Mouse (Mus musculus) kidney, adult 9 months (tissue): Measurements from ENCODE around the gene Dnajc25.

Source experiments
- DNase-seq: peaks from one replicate; pipeline ENCODE4 v3.0.0; 2022

Dnajc25 gene

DNA sequence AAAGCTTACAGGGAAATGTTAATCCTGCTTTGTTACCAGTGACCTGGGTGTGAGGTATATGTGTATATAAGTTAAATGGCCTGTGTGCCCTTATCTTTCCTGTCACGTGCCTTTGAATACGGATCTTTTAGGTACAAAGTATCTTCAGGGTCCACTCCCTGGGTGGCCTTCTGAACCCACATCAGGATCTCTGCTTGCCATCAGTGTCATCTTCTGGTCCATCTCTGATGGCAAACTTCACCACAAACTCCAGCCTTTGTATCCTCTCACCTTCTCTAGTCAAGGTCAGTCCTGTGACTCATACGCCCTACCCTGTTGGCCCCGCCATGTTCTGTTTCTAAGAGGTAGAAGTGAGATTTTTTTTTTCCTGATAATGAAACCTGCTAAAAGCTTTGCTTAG, at the start of gene Dnajc25:
TSS of gene Dnajc25 (plus strand) at position 301 of the 400 bp plus-strand sequence.
- no peak for DNase-seq

DNA sequence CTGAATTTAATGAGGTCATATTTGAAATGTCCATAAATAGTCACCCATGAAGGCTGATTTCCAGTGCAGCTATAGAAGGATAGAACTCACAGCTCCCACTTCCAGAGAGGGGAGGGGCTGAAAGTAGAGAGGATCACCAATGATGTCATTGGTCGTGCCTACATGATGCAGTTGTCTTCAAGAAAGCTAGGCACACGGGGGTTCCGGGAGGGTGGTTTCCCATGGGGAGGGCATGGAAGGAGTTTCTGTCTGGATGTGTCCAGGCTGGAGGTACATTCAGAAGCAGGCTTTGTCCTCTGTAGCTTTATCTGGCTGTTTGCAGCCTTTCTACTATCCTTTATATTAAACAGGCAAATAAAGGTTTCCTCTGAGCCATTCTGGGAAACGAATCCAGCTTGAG, 46.5 kb upstream of the Dnajc25 start:
- DNase-seq: no peak

GRCm38 (mm10) chr4:58952630-58953029, 42.2 kb upstream of the Dnajc25 start:
- no peak for DNase-seq

DNA sequence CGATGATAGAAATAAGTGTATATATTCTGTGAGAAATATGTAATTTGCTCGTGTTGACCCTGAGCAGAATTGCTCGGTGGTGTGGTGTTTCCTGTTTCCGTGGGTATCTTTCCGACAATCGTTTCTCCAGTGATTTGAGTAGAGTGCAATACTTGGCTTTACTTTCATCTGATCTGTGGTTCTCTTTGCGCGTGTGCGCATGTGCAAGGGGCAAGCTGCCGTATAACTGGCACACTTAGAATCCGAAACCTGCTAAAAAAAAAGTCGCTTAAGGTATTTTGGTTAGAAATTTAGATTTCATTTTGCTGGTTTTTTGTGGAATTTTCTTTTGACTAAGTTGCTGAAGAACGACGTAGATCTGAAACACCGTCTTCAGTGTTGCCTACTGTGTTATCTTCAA, 33.1 kb upstream of the Dnajc25 start:
- no peak for DNase-seq

DNA sequence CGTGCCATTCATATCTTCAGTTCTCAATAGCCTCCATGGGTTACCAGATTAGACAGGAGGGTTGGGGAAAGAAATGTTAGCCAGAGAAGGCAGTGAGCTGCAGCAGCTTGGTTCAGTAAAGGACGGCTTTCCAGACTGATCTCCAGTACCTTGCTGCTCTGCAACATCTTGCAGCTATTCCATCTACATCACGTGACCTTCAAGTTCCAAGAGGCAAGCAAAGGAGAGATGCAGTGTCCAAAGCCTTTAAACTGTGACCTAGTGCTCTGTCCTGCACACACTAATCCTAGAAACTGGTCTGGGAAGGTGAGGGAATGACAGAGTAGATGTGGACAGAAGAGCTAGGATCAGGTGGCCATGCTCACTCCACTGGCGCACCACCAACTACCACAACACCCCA, 31.6 kb upstream of the Dnajc25 start:
- no peak for DNase-seq

GRCm38 (mm10) chr4:58965136-58965535, 29.7 kb upstream of the Dnajc25 start:
- DNase-seq: no peak

DNA sequence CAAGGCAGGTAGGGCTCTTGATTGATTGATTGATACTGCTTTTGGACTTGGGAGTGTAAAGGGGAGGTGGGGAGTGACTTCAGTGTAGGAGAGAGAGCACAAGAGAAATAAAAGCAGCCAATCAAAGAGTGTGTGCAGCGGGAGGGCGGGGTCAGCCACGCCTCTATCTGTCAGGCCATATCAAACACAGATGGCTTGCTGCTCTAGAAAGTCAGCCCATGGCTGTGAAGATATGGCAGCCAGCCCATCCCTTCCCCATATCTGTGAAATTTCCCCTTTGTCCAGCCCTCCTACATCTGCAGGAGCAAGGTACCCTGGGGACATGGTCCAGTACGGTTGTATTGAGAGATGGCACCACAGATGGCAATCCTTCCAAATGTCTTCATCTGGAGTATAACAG, 24.2 kb upstream of the Dnajc25 start:
- no peak for DNase-seq

DNA sequence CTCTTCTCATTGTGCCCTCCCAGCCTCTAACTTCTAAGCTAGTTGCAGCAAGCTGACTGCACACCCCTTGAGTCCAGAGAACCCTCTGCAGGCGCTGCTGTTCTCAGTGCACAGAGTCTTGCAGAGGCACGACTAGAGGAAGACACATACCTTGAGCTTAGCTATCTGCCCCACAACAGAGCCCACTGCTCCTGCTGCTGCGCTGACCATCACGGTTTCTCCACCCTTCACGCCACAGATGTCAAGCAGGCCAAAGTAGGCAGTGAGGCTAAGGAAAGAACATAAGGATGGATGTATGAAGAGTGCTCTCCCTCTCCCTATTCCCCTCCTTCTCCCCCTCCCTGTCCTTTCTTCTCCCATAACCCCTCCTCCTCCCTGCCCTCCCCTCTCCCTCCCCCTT, 19.2 kb upstream of the Dnajc25 start:
- no peak for DNase-seq

DNA sequence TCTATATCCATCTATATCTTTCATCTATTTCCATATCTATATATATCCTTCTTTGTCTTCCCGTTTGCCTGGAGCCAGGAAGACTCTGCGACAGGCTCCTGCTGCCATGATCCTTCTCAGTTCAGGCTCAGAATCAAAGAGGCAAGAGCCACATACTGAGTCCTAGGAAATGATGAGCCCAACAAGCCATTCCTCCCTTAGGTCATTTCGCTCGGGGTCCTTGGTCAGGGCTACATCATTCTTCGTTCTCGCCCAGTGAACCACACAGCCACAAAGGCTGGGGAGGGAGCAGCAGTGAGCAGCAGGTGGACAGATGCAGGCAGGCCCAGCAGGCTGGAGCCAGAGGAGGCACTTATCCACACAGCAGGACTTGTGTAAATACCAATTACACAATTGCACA, 13.4 kb upstream of the Dnajc25 start:
- DNase-seq: no peak

- DNase-seq: no peak
Observed at GRCm38 (mm10) chr4:58982806-58983205, 12.1 kb upstream of the Dnajc25 start.

DNA sequence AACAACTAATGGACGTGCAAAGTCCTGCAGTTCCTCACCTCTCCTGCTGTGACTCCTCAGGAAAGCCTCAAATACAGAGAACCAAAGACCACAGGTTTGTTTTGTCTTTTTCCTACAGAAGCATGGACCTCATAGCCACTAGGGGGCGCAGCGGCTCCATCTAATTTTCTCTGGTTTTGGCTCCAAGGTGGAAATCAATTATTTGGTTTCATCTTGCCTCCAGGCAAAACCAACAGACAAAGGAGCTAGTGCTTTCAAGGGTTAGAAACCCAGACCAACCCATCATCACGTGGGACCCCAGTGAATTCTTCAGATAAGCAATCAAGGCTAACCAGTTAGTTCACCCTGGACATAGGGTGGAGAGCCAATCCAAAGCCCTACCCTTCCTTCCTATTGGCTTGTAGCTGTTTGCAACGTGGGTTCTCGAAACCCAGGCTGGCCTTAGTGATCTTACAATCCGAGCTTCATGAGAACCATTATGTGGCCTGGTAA, 9.7 kb upstream of the Dnajc25 start:
- DNase-seq: peak; percentile 82

DNA sequence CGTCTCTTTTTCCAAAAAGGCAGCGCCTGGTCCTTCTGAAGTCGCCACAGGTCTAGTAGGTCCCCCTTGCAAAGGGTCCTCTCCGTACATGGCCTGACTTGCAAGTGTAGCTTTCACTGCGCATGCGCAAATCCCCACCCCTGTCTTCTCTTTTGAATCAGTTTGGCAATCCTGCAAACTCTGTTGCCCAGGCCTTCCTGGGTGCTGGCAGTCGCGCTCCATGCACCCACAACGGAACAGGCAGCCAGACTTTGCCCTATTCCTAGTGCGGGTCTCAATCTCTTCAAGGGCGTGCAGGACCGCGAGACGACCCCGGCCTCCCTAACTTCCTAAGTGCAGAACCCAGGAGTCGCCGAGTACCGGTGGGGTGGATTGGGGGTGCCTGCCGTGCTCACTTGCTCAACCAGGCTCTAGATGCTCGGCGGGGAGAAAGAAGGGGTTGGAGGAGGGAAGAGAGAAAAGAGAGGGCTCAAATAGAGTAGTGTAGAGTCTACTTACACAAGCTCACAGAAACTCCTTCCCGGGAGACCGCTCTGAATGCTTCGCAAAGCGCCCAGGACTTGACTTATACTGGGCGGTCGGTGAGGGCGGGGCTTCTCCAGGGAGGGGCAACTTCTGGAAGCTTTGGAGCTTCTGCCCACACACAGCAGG, 8.2 kb upstream of the Dnajc25 start, which contains the start of gene Ptgr1:
TSS of gene Ptgr1 (minus strand) at position 580 of the 651 bp plus-strand sequence.
- peak; percentile 91 for DNase-seq

- peak; percentile 74 for DNase-seq
Observed at GRCm38 (mm10) chr4:58989303-58989898, 5.5 kb upstream of the Dnajc25 start.

GRCm38 (mm10) chr4:58990609-58991434, 4.0 kb upstream of the Dnajc25 start:
- DNase-seq: no peak

GRCm38 (mm10) chr4:58992195-58992594, 2.7 kb upstream of the Dnajc25 start:
- no peak for DNase-seq

DNA sequence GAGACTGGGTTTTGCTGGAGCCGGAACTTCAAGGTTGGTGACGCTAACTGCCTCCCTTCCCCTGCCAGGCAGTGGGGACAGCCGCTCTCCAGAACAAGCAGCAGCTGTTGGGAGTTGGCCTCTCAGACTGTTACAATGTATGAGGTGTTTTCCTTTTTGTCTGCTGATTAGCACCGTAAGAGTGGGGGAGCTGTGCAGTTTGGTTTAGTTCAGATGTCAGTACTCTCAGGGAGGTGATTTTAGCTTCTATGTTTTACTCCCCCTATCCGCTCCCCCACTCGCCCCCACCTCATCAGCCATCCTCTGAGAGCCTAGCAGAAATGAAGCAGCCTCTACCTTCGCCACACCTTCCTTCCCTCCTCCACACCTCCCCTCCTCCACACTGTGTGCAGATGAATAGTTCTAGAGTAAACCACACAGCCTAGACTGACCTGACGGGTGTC, 410 bp downstream of the Dnajc25 start:
- no peak for DNase-seq

- DNase-seq: peak; percentile 45
Observed at GRCm38 (mm10) chr4:58997081-58997480, 2.2 kb downstream of the Dnajc25 start.

DNA sequence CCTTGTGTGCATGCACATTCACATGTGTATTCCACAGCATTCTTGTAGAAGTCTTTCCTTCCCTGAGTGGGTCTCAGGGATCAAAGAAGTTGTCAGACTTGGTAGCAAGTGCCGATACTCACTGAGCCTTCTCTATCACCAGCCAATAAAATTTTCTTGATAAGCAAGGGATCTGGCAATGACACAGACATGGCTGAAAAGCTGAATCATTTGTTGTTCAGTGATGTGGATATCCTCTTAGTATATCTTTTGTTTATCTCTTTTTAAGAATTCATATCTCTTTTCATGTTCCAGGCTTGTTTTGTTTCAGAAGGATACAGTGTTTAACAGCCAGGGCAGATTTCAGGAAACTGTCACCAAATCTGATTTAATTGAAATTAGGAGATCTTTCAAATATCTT, 3.8 kb downstream of the Dnajc25 start:
- DNase-seq: no peak

DNA sequence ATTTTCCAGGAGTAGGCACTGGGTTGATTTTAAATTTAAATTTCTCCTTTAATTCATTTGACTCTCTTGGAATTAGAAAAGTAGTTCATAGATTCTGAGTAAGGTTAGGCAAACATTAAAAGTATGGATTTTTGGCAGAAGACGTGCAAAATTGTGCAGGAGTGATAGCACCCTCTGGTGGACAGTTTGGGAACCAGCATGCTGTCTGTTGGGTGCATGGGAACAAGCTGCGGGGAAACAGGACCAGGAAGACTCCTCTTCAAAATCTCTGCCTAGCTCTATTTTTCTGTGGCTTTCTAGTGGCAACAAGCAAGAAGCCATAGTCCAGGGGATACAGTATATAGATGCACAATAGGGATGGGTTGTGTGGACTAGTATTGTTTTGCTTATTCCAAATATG, 4.8 kb downstream of the Dnajc25 start:
- peak; percentile 82 for DNase-seq

- DNase-seq: peak; percentile 61
Observed at GRCm38 (mm10) chr4:59000614-59001013, 5.8 kb downstream of the Dnajc25 start.

- peak; percentile 92 for DNase-seq
Observed at GRCm38 (mm10) chr4:59002948-59003805, 8.3 kb downstream of the Dnajc25 start, which contains the start of gene Gm20503. Gene Gm20503 (plus strand): TSS chr4:59003210.

DNA sequence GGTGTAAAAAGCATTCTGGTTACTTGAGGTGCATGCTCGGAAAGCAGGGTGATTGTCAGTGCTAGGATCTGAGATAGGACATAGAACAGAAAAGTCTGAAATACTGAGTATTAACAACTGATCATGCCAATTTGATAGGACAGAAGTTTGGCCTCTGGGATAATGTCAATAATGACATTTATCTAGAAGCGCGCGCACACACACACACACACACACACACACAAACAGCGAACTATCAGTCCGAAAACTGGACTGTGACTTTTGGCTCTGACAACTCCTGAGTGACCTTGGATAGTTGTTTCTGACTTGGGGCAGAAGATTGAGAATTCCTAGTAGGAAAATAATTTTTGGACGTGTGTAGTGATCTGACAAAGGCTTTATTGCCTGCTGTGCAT, 8.9 kb downstream of the Dnajc25 start:
- DNase-seq: peak; percentile 47

DNA sequence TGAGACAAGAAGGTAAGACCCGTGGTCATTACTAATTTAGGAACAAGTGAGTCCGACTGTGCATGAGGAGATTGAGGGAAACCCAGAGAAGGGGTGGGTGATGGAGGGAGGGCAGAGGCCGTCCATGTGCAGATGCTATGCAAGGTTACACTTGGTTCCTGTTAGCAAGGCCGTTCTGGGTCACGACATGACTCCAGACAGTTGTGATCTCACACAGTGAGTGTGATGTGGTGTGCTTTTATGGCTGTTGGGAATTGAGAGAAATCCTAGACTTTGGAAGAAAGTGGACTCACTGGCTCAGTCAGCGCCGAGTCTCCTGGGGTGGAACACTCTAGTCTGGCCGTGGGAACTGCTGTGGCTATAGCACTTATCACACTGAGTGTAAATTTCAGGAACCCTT, 11.3 kb downstream of the Dnajc25 start:
- DNase-seq: no peak
